Mouse (Mus musculus) spleen, adult 10 weeks (tissue): Measurements from ENCODE around the gene Vmn1r132. TPM values are rescaled to one million over a fixed set of nuclear protein-coding genes. Genes with fewer than 3 reads are reported as not detected.

Experiments used
- polyA plus RNA-seq: library from polyadenylated mRNA; stranded (reverse); fragments of 350-450 nt; fragmentation: Illumina TruSeq; extraction: RNeasy Lipid Tissue Mini Kit (QIAGEN cat#74804); gene quantifications from one replicate; pipeline ENCODE4 v1.2.3, GENCODE M21; 2015; ENCODE audit warnings: low replicate concordance; ENCODE audit not compliant: insufficient read depth

Gene Vmn1r132
- polyA plus RNA-seq: not detected

DNA sequence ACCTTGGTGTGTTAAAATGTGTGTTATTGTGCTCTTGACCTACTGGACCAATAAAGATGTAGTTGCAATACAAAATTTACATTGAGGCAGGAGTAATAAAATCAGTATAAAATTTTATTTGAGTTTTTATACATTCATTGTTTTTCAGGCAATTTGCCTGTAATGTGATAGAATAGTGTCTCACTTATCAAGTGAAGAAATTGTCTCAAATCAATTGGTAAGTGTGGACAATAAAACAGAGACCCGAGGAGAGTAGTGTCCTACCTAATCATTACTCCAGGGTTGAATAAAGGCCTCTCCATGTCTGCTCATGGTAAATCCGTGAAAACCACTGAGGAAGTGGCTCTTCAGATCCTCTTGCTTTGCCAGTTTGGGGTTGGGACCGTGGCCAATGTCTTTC is at the start of gene Vmn1r132:
TSS of gene Vmn1r132 (plus strand) at position 301 of the 400 bp plus-strand sequence.

Other genes with a start within 250 kb of the Vmn1r132 start
- gene Gm6882, start 181.3 kb upstream of the Vmn1r132 start, polyA plus RNA-seq: not detected
- not detected for gene Vmn1r130, start 102.3 kb upstream of the Vmn1r132 start, polyA plus RNA-seq
- gene Vmn1r131, start 68.0 kb upstream of the Vmn1r132 start, polyA plus RNA-seq: not detected
- not detected for gene Gm4175, start 147.4 kb downstream of the Vmn1r132 start, polyA plus RNA-seq
- gene Gm4177, start 182.6 kb downstream of the Vmn1r132 start, polyA plus RNA-seq: not detected
- gene Vmn1r135, start 218.3 kb downstream of the Vmn1r132 start, polyA plus RNA-seq: not detected
- not detected for gene Gm5725, start 230.2 kb downstream of the Vmn1r132 start, polyA plus RNA-seq